In the genomic region with DNA sequence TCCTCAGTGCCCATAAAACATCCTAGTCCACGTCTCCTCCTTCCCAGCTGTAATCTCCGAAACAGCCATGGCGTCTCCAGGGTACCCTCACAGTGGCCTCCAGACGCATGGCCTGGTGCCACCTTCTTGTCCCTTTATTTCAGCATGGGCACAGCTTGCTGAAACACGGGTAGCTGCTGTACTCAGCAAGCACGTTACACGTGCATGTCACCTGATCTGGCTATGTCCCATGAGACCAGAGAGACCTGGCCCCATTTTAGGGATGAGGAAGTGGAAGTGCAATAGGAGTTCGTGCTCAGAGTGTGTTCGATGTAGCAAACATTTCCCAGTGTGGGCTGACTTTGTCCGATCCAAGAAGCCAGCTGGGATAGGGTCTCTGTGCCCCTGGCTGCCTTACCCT, we compare ENCODE assay signal across 14 mouse cellular contexts.
"Had no signal": no experiment of that assay in that cellular context is flagged by ENCODE, and none has a peak within 500 bp of the region (broad histone marks: within the 10 kb centered on the region; RNA-seq: fewer than 3 reads in every experiment).

No protein-coding gene starts in this region.

- H3K4me1 ChIP-seq: stomach, embryonic 15.5 days had no signal

- H3K36me3 ChIP-seq: midbrain, embryonic 12.5 days; midbrain, embryonic 15.5 days; stomach, embryonic 15.5 days had no signal

- ATAC-seq: liver, postnatal 0 days; lung, postnatal 0 days; midbrain, embryonic 15.5 days had no signal

- H3K9ac ChIP-seq: limb, embryonic 15.5 days; liver, embryonic 14.5 days; liver, postnatal 0 days; lung, embryonic 14.5 days; midbrain, embryonic 12.5 days; midbrain, embryonic 15.5 days; stomach, embryonic 15.5 days had no signal

- H3K27ac ChIP-seq: layer of hippocampus, adult 2 months; limb, embryonic 15.5 days; liver, embryonic 14.5 days; macrophage; midbrain, embryonic 12.5 days; midbrain, embryonic 15.5 days; stomach, embryonic 15.5 days had no signal

- H3K9me3 ChIP-seq: limb, embryonic 15.5 days; midbrain, embryonic 12.5 days; midbrain, embryonic 15.5 days; stomach, embryonic 15.5 days had no signal

- DNase-seq: kidney, adult 9 months; kidney, postnatal 14 days; layer of hippocampus, adult 9-11 months; right cerebral cortex, postnatal 25 days had no signal

- H3K4me3 ChIP-seq: layer of hippocampus, adult 2 months; limb, embryonic 15.5 days; midbrain, embryonic 12.5 days; midbrain, embryonic 15.5 days had no signal

- H3K4me2 ChIP-seq: midbrain, embryonic 12.5 days; midbrain, embryonic 15.5 days had no signal
